Mouse (Mus musculus) cerebellum, adult 9-11 months (tissue): ENCODE measurements around the gene Tas2r119.
"Not testable (repeated sequence)": the region's sequence is repeated elsewhere in the genome, so short reads cannot be mapped to it uniquely, and the experiment has no call there.

Experiments used
- DNase-seq: peaks from one replicate; pipeline ENCODE4 v3.0.0; 2022

The Tas2r119 gene

DNA sequence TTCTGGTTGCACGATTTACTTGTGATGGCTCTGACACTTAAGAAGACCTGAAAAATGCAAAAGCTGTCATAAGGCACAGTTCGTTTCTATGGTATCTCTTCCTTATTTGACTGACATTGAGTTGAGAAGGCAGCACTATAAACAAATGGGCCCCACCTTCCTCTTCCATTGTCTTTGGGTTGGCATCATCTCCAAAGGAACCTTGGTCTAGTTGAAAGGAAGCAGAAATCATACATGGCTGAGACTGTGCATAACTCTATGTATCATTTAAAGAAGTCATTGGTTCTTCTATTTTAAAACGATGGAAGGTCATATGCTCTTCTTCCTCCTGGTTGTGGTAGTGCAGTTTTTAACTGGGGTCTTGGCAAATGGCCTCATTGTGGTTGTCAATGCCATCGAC, at the start of gene Tas2r119:
Gene Tas2r119, plus strand, starts transcription at position 301 of the 400 bp plus-strand sequence.
- no peak for DNase-seq

- no peak for DNase-seq
These were observed 44.8 kb upstream of the Tas2r119 start for GRCm38 (mm10) chr15:32132315-32132714.

GRCm38 (mm10) chr15:32141657-32142056, 35.4 kb upstream of the Tas2r119 start:
- no peak for DNase-seq

GRCm38 (mm10) chr15:32144269-32144668, 32.8 kb upstream of the Tas2r119 start:
- DNase-seq: no peak

- DNase-seq: no peak
These were observed 23.7 kb upstream of the Tas2r119 start for GRCm38 (mm10) chr15:32153404-32153803.

- DNase-seq: no peak
These were observed 23.1 kb upstream of the Tas2r119 start for GRCm38 (mm10) chr15:32153857-32154449.

- DNase-seq: no peak
These were observed 21.0 kb upstream of the Tas2r119 start for GRCm38 (mm10) chr15:32156126-32156525.

DNA sequence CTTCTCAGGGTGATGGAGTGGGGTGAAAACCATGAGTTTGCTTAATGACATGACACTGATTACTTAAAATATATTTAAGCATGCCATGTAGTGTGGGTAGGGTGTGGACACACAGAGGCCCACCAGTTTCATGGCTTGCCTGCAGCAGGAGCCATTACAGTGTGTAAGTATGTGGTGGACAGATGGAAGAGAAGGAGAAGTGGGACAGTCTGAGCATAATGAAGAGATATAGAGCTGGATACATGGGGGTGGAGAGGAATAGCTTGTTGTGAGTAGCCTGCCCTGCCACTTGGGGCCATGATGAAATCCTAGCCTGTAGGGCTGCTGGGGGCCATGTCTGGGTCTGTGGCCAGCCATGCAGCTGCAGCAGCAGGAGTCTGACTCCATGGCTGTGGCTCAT, 16.8 kb upstream of the Tas2r119 start:
- DNase-seq: no peak

- no peak for DNase-seq
These were observed 5.3 kb upstream of the Tas2r119 start for GRCm38 (mm10) chr15:32171764-32172163.

DNA sequence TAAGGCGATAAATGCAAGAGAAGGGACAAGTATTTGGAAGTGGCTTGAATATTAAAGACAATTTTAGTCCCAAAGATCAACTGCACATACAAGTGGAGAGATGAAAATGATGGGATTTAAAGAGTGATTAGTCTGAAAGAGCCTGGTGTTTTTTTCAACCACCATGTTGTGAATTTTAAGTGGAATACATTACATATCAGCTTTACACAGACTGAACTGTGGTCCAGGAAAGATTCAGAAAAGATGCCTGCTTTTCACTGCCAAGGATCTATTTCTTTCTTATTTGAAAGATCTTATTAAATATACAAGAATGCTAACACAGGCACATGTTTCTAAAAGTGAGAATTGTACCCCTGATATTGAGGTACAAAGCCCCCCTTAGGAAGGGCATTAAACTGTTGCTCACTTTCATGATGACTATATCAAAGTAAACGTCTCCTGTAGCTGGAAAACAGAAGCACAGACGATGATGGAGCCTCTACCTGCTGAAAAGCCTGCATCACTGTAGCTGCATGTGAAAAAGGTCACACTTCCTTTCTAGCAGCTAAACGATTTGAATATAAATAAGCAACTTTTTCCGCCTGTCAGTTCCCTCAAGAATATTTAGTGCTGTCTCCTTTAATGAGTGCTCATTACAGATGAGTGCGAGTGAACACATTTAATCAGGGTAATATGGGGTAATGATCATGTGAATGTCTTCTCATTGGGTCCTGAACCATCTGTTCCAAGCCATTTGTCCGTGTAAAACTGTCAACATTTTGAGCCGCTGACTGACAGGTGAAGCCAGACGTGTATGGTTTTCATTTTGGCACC, 4.7 kb upstream of the Tas2r119 start:
- no peak for DNase-seq

DNA sequence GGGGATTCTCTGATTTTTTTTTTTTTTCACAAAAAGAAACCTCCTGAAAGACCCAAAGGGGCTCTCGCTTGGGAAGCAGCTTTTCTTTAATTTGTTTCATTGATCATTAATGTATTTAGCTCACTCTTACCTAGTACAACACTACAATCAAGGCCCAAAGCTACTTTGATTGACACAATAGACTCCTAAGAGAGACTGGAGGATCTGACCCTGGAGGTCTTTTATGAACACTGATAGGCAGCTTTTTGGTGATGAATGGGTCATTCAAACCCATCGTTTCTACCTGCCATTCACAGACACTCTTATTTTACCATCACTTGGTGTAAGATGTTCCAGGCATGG, 4.1 kb upstream of the Tas2r119 start:
- DNase-seq: no peak

- DNase-seq: no peak
These were observed 3.1 kb downstream of the Tas2r119 start for GRCm38 (mm10) chr15:32180010-32180725.

DNA sequence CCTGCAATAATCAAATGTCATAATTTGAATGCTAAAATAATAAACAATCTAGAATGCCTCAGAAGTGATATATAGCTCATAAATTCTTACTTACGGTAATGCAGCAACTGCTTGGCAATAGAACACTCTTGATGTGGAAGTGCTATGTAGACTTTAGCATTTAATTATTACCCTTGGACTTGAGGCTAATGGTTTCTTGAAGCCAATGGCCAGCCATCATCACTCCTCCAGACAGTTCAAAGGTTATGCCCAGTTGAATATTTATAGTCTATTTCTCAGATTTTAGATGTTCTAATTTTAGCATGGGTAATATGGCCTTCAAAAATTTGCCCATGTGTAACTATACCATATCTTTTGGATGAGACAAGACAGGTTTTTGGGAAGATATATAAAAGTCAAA, 4.9 kb downstream of the Tas2r119 start:
- DNase-seq: no peak

- DNase-seq: no peak
These were observed 7.9 kb downstream of the Tas2r119 start for GRCm38 (mm10) chr15:32184964-32185363.

DNA sequence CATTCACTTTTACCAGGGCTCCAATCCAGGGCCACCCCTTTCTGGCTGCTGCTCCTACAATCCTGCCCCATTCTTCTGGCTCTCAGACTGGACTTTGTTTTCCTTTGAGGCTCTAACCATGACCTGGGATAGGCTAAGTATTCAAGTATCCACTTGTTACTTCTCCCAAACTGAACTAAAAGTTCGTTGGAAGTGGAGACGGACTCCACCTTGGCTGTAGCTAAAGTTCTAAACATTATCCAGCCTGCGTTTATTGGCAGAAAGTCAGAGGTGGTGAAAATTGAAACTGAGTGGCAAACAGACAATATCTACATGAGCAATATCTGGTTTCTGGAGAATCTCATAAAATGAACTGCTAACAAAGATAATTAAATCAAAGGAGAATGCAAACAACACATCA, 12.8 kb downstream of the Tas2r119 start:
- no peak for DNase-seq

- no peak for DNase-seq
These were observed 13.3 kb downstream of the Tas2r119 start for GRCm38 (mm10) chr15:32190436-32190835.

DNA sequence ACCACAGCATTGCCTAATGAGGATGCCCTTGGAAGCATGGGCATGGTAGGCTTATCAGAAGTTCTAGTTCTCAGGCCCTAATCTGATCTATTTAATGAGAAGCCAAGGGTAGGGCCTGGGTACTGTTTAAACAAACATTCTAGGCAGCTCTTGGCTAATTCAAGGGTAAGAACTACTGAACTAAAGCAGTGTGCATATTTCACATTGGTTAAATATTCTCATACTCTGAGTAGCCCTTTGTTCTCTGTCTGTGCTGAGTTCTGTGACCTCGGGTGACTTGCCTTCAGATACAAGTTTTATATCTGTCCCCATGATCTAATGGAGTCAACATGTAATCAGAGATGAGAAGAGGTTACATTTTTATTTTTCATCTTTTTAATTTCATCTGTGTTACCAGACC, 15.9 kb downstream of the Tas2r119 start:
- DNase-seq: no peak

GRCm38 (mm10) chr15:32198076-32198475, 21.0 kb downstream of the Tas2r119 start:
- DNase-seq: no peak

DNA sequence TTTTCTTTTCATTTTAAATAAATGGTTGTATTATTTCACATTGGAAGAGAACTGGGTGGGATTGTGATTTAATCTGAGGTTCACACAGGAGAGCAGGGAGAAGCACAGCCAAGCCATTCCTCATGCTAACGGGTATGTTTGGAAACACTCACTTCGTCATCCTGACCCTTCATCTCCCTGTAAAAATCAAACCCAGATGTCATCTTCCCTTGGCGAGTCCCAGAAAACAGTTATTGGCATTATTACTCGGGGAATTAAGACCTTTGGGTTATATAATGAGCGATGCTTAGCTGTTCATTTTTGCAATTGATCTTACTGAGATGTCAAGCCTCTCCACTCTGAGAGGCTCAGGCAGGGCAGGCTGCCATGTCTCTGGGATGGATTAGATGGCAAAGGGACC, 21.5 kb downstream of the Tas2r119 start:
- no peak for DNase-seq

DNA sequence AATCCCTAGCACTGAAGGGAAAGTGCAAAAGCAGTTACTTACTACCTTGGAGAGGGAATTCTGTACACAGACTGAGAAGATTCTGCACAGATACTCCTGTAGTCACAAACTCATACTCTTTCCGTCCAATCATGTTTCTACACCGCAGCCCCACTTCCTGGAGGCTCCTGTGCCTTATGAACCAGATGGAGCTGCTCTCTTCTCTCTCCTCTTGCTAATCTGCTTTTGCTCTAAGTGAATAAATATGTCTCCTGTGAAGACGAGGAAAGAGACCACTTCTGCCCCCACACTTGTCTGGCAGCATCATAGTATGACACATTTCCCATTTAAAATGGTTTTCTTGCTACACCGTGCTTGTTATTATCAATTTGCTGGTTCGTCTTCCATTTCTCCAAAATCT, 26.2 kb downstream of the Tas2r119 start:
- no peak for DNase-seq

DNA sequence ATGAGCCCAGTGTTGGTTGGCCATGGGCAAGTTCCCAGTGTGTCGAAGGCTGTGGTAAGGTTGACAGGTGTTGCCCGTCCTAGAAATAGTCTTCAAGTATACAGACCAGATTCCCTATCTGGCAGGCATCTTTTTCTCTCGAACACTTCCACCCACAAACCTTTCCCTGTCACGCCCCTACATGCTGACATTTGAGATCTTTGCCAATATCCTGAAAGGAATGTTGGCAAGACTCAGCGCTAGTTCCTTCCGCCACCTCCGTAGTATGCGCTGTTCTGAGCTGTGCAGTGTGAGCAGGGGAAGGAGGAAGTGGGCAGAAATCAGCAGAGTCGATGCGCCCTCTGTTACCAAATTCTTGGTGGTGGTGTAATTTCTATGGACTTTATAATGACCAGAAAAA, 27.8 kb downstream of the Tas2r119 start:
- DNase-seq: no peak

- not testable (repeated sequence) for DNase-seq
These were observed 37.6 kb downstream of the Tas2r119 start for GRCm38 (mm10) chr15:32214687-32215086.

DNA sequence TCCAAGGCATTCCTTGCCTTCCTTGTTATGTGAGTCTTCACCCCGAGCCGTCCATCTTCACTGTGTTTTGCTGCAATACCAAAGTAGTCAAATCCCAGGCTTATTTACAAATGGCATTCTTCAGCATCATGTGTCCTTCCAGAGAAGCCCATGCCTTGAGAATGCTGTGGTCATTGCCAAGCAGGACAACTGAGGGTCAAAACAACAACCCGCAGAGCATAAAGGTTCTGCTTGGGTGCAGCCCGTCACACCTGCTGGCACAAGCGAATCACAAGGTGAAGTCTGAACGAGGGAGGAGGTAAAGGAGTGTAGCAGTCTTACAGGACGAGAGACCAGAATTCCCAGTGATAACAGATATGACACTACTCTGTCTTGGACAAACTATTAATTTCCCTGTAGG, 45.9 kb downstream of the Tas2r119 start:
- DNase-seq: no peak

DNA sequence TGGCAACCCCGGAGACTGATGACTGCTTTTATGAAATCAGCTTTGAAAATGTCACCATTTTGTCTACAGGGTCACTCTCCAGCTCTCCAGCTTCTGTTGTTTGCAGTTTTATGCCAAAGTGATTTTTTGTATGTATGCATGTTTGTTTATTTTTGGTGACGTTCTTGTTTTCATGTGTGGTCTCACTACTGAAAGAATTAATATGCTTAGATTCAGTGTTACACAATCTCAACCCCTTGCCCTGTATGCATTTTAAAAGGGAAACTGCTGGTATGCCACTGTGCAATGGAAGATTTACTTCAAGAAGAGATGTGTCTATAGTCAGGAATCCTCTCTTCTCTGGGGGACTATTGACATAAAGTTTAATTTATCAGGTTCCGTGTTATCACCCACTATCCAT, 48.3 kb downstream of the Tas2r119 start:
- no peak for DNase-seq
